Mouse (Mus musculus): Measurements from ENCODE around the gene Itga11.

DNA sequence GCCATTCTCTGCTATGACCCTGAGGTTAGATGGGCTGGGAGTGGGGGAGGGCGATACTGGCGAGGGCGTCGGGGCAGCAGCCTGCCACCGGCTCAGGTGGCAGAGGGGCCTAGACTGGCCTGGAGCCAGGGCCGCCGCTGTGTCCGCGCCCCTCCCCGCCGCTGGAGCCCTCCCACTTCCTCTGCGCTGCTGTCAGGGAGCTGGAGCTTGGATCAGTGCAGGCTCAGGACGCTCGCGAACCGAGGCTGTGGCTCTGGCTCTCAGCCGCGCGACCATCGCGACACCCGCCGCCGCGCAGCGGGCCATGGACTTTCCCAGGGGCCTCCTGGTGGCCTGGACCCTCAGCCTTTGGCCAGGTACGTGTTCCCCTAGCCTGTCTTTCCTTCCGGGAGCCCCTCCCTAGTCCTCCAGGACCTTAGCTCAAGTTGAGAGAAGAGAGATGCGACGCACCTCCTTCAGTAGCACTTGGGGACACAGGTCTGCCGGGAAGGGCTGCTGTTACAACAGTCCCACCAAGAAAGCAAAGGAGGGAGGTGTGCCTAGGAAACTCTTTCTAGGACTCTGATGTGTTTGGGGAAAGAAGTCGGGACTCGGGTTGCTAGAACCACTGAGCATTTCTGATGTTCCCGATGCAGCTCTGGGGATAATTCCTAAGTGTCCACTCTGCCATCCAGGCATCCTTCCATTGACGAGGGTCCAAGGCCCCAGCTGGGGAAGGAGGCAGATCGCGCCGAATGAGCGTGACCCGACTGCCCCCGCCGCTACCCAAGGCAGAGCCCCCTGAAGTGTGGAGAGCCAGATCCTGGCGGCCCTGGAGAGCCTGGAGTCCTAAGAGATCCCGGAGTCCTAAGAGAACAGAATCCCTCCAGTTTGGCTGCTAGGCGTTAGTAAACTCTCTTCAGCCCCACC is at the start of gene Itga11:
- TF ChIP-seq GATA1 (IDR thresholded peaks at IDR 0.05; ENCODE audit: borderline replicate concordance, low read length) (no peak), FLI1 (IDR thresholded peaks at IDR 0.05; ENCODE audit: low read length) (no peak)

All from megakaryocyte, embryonic 14.5 days (primary cell).